Mouse (Mus musculus): Measurements from ENCODE around the gene Spop. TPM values are rescaled to one million over a fixed set of nuclear protein-coding genes. Genes with fewer than 3 reads are reported as not detected.

The Spop gene
- total and polyA plus RNA-seq, 3 experiments = 28.8 to 70.5 (median 29.2) TPM

GRCm38 (mm10) chr11:95448346-95448745 lies 34.5 kb downstream of the Spop start:
- Histone ChIP-seq H3K4me1 (ENCODE audit: insufficient read depth, low read depth, low read length) (peaks cover 4% of the 10 kb centered on the region; the same call in 1 of the 2 replicates), H3K36me3 (replicated peaks) (peaks cover 56% of the 10 kb centered on the region), H3K27me3 (ENCODE audit: insufficient read depth, low read length) (no peaks in the 10 kb centered on the region), H3K4me3 (ENCODE audit: low read depth, low read length) (no peak overlapping the region), H3K9me3 (replicated peaks) (no peaks in the 10 kb centered on the region)
- TF ChIP-seq POLR2AphosphoS5 (IDR thresholded peaks at IDR 0.05; ENCODE audit: insufficient replicate concordance, low read depth, low read length) (no peak), GATA1 (IDR thresholded peaks at IDR 0.05; ENCODE audit: borderline replicate concordance, low read length) (no peak), GATA2 (IDR thresholded peaks at IDR 0.05; ENCODE audit: borderline replicate concordance, low read depth, low read length) (no peak), CTCF (IDR thresholded peaks at IDR 0.05; ENCODE audit: low read depth, low read length) (no peak), TAL1 (conservative IDR thresholded peaks at IDR 0.05; ENCODE audit: low read depth, low read length) (no peak)
- no peak for ATAC-seq (ENCODE audit: extremely low read depth, insufficient number of reproducible peaks, low FRiP score, poor library complexity, severe bottlenecking)
- DNase-seq (ENCODE audit: low spot score) = no peak

DNA sequence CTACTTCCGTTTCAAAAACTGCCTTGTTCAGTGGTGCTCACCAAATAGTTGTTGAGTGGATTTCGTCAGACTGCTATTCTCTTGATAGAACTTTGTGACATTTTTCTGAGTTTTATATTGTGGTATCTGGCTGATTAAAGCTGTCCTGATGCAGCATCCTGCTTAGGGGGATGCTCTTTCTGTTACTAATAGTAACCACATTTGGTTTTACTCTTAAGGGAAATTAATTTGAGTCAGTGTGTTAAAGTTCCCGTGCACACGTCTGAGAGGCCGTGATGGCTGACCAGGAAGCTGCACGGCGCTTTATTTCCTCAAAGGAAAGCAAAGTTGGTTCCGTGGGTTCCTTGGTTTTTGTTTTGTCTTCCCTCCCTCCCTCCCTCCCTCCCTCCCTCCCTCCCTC lies 41.5 kb downstream of the Spop start:
- no peak for TF ChIP-seq CTCF (IDR thresholded peaks at IDR 0.05; ENCODE audit: low read depth, low read length)
- TF ChIP-seq TAL1 (conservative IDR thresholded peaks at IDR 0.05; ENCODE audit: low read depth, low read length) = no peak
- no peak for TF ChIP-seq GATA2 (IDR thresholded peaks at IDR 0.05; ENCODE audit: borderline replicate concordance, low read depth, low read length)
- TF ChIP-seq POLR2AphosphoS5 (IDR thresholded peaks at IDR 0.05; ENCODE audit: insufficient replicate concordance, low read depth, low read length) = no peak
- no peak for TF ChIP-seq GATA1 (IDR thresholded peaks at IDR 0.05; ENCODE audit: borderline replicate concordance, low read length)
- Histone ChIP-seq H3K4me1 (ENCODE audit: insufficient read depth, low read depth, low read length) (no peaks in the 10 kb centered on the region), H3K27me3 (ENCODE audit: insufficient read depth, low read length) (no peaks in the 10 kb centered on the region), H3K4me3 (ENCODE audit: low read depth, low read length) (no peak overlapping the region), H3K9me3 (replicated peaks) (no peaks in the 10 kb centered on the region), H3K36me3 (replicated peaks) (peaks cover 34% of the 10 kb centered on the region)
- no peak for DNase-seq (ENCODE audit: low spot score)
- ATAC-seq (ENCODE audit: extremely low read depth, insufficient number of reproducible peaks, low FRiP score, poor library complexity, severe bottlenecking) = no peak

- Histone ChIP-seq H3K36me3 (replicated peaks) (peaks cover 30% of the 10 kb centered on the region), H3K9me3 (replicated peaks) (no peaks in the 10 kb centered on the region), H3K4me3 (ENCODE audit: low read depth, low read length) (no peak overlapping the region), H3K4me1 (ENCODE audit: insufficient read depth, low read depth, low read length) (no peaks in the 10 kb centered on the region), H3K27me3 (ENCODE audit: insufficient read depth, low read length) (no peaks in the 10 kb centered on the region)
- ATAC-seq (ENCODE audit: extremely low read depth, insufficient number of reproducible peaks, low FRiP score, poor library complexity, severe bottlenecking) (no peak), DNase-seq (ENCODE audit: low spot score) (no peak)
- TF ChIP-seq POLR2AphosphoS5 (IDR thresholded peaks at IDR 0.05; ENCODE audit: insufficient replicate concordance, low read depth, low read length) (no peak), TAL1 (conservative IDR thresholded peaks at IDR 0.05; ENCODE audit: low read depth, low read length) (no peak), GATA1 (IDR thresholded peaks at IDR 0.05; ENCODE audit: borderline replicate concordance, low read length) (no peak)
Observed at GRCm38 (mm10) chr11:95460872-95461271, 47.0 kb downstream of the Spop start.

DNA sequence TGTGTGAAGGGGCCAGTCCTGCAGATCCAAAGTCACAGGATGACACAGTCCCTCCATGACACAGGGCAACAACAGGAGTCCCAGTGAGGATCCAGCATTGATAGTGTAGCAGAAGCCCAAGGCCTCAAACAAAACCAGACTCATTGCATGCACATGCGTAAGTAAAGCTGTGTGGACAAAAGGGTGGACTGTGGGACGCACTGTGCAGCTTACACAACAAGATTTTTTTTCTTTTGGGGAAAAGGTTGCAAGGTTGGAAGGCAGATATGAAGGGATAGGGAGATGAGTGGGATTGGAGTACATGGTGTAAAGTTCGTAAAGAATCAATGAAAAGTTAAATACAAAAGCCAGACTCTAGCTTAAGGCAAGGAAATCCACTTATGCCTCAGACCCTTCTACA lies 48.3 kb downstream of the Spop start:
- H3K4me1 ChIP-seq (ENCODE audit: insufficient read depth, low read depth, low read length) = no peaks in the 10 kb centered on the region
- DNase-seq (ENCODE audit: low spot score) (no peak), ATAC-seq (ENCODE audit: extremely low read depth, insufficient number of reproducible peaks, low FRiP score, poor library complexity, severe bottlenecking) (no peak)
- TF ChIP-seq GATA2 (IDR thresholded peaks at IDR 0.05; ENCODE audit: borderline replicate concordance, low read depth, low read length) (no peak), TAL1 (conservative IDR thresholded peaks at IDR 0.05; ENCODE audit: low read depth, low read length) (no peak), CTCF (IDR thresholded peaks at IDR 0.05; ENCODE audit: low read depth, low read length) (no peak), GATA1 (IDR thresholded peaks at IDR 0.05; ENCODE audit: borderline replicate concordance, low read length) (no peak), POLR2AphosphoS5 (IDR thresholded peaks at IDR 0.05; ENCODE audit: insufficient replicate concordance, low read depth, low read length) (no peak)
- H3K4me3 ChIP-seq (ENCODE audit: low read depth, low read length) = no peak overlapping the region
- H3K9me3 ChIP-seq (replicated peaks) = no peaks in the 10 kb centered on the region
- H3K36me3 ChIP-seq (replicated peaks) = peaks cover 35% of the 10 kb centered on the region
- H3K27me3 ChIP-seq (ENCODE audit: insufficient read depth, low read length) = no peaks in the 10 kb centered on the region

GRCm38 (mm10) chr11:95467731-95468130 lies 53.9 kb downstream of the Spop start:
- Histone ChIP-seq H3K4me3 (ENCODE audit: low read depth, low read length) (no peak overlapping the region), H3K27me3 (ENCODE audit: insufficient read depth, low read length) (no peaks in the 10 kb centered on the region), H3K4me1 (ENCODE audit: insufficient read depth, low read depth, low read length) (no peaks in the 10 kb centered on the region), H3K9me3 (replicated peaks) (no peaks in the 10 kb centered on the region), H3K36me3 (replicated peaks) (peaks cover 48% of the 10 kb centered on the region)
- DNase-seq (ENCODE audit: low spot score) (no peak), ATAC-seq (ENCODE audit: extremely low read depth, insufficient number of reproducible peaks, low FRiP score, poor library complexity, severe bottlenecking) (no peak)
- TF ChIP-seq CTCF (IDR thresholded peaks at IDR 0.05; ENCODE audit: low read depth, low read length) (no peak), POLR2AphosphoS5 (IDR thresholded peaks at IDR 0.05; ENCODE audit: insufficient replicate concordance, low read depth, low read length) (no peak), GATA2 (IDR thresholded peaks at IDR 0.05; ENCODE audit: borderline replicate concordance, low read depth, low read length) (no peak), GATA1 (IDR thresholded peaks at IDR 0.05; ENCODE audit: borderline replicate concordance, low read length) (no peak), TAL1 (conservative IDR thresholded peaks at IDR 0.05; ENCODE audit: low read depth, low read length) (no peak)

DNA sequence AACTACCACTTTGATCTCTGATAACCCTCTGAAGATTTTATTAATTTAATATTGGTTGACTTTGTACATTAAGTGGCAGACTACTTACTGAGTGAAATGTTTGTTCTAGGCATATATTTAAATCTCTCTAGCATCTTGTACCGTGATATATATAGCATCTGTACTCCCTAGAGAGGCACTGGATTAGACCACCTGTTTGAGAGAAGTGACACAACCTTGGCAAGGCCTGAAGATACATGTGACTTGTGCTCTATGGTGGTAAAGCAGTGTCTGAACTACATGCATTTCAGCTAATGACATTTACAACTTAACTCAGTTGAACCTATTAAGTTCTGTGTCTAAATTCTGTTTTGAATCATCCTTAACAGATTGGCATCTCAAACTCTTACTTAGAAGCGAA lies 59.1 kb downstream of the Spop start:
- no peak for ATAC-seq (ENCODE audit: extremely low read depth, insufficient number of reproducible peaks, low FRiP score, poor library complexity, severe bottlenecking)
- Histone ChIP-seq H3K4me1 (ENCODE audit: insufficient read depth, low read depth, low read length) (no peaks in the 10 kb centered on the region), H3K9me3 (replicated peaks) (no peaks in the 10 kb centered on the region), H3K27me3 (ENCODE audit: insufficient read depth, low read length) (no peaks in the 10 kb centered on the region), H3K36me3 (replicated peaks) (peaks cover 75% of the 10 kb centered on the region), H3K4me3 (ENCODE audit: low read depth, low read length) (no peak overlapping the region)
- TF ChIP-seq GATA2 (IDR thresholded peaks at IDR 0.05; ENCODE audit: borderline replicate concordance, low read depth, low read length) (no peak), TAL1 (conservative IDR thresholded peaks at IDR 0.05; ENCODE audit: low read depth, low read length) (no peak), GATA1 (IDR thresholded peaks at IDR 0.05; ENCODE audit: borderline replicate concordance, low read length) (no peak), POLR2AphosphoS5 (IDR thresholded peaks at IDR 0.05; ENCODE audit: insufficient replicate concordance, low read depth, low read length) (no peak), CTCF (IDR thresholded peaks at IDR 0.05; ENCODE audit: low read depth, low read length) (no peak)
- no peak for DNase-seq (ENCODE audit: low spot score)

Measured in G1E (cell line).